Mouse (Mus musculus): ENCODE measurements around the gene Recql.

Recql gene

GRCm38 (mm10) chr6:142387011-142387754 lies at the start of gene Recql, which contains the start of gene Golt1b:
Gene Recql (minus strand): TSS chr6:142387087.
Gene Golt1b (plus strand): TSS chr6:142387221.
- DNase-seq (ENCODE audit: low spot score in 2 of 2): peak; percentile 96 to 99

DNA sequence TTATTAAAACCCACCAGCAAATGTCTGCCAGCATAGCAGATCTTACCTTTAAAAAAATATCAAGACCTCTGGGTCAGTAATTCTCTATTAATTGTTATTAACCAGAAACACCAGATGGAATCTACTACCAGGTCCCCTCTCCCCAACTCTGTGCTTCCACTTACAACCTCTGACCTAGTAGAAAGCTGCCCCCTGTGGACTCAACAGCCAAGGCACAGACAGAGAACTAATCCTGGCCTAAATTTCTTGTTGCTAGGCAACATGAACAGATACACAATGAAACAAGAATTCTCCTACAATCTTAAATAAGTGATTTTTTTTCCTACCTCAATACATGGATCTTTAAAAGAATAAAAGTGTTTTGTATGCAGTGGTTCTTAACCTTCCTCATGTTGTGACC lies 42.2 kb upstream of the Recql start:
- DNase-seq (ENCODE audit: low spot score in 2 of 2): no peak

GRCm38 (mm10) chr6:142424976-142425375 lies 38.1 kb upstream of the Recql start:
- no peak for DNase-seq (ENCODE audit: low spot score in 2 of 2)

DNA sequence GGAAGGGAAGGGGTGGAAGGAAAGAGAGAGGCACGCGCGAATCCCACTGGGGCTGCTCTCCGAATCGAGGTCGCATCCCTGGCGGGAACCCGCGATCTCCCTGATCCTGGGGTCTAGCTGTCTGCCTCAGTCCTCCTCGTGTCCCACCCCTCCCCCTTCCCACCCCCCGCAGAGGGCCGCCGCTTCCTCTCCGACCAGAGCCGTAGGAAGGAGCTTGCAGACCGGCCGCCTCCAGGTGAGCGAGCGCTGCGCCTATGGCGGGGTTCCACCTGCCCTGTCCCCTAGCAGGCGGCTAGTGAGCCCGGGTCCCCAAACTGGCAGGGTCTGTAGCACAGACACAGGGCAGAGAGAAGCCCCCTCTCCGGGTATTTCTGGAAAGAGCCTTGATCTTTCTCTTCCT lies 27.7 kb upstream of the Recql start:
- DNase-seq (ENCODE audit: low spot score in 2 of 2): no peak

DNA sequence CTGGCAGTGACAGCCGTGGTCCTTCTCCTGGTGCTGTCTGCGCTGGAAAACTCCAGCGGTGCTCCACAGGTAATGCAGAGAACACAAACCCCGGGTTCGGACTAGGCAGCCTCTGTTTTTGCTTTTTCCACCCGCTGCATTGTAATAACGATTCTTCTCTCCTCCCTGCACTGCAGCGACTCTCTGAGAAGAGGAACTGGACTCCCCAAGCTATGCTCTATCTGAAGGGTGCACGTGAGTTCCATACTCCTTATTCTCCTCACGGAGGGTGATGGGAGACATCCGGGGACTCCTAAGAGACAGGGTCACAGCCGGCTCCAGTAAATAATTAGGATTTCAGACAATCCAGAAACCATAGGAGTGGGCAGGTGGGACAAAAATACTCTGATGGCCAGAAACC lies 27.0 kb upstream of the Recql start:
- DNase-seq (ENCODE audit: low spot score in 2 of 2): no peak

- no peak for DNase-seq (ENCODE audit: low spot score in 2 of 2)
These were observed 26.1 kb upstream of the Recql start, which contains the start of gene Spx for GRCm38 (mm10) chr6:142412906-142413491. Gene Spx (plus strand): TSS chr6:142413441.

DNA sequence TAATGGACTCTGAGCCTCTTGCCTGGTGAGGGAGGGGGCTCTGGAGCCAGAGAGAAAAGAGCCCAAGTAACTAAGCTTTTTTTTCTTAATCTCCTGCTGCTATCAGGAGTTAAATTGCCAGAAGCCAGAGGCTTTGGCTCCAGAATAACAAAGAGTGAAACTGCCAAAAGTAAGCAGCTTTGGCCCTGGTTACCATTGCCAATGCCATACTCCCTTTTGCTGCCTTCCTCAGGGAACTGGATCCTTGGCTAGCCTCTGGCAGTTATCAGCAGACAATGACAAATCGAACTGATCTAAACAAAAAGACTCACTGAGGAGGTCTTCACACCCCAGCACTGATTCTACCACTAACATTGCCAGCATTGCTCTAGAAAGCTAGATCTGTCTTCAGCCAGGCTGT lies 24.3 kb upstream of the Recql start:
- no peak for DNase-seq (ENCODE audit: low spot score in 2 of 2)

GRCm38 (mm10) chr6:142395756-142396155 lies 8.9 kb upstream of the Recql start:
- no peak for DNase-seq (ENCODE audit: low spot score in 2 of 2)

GRCm38 (mm10) chr6:142394669-142395068 lies 7.8 kb upstream of the Recql start:
- peak; percentile 13 to 15 for DNase-seq (ENCODE audit: low spot score in 2 of 2)

DNA sequence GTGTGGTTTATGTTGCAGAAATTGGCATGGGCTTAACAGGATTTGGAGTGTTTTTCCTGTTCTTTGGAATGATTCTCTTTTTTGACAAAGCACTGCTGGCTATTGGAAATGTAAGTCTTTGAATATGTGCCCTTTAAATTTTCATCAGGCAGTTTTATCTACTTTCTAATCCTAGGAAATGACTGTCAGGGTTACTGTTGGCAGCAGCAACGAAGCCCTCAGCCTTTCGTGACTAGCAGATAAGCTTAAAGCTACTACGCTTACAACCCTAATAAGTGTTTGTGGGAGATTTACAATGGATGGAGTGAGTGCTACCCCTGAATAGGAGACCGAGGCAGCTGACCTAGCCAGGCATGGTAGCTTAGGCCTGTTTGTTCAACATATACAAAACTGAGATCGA lies 5.4 kb upstream of the Recql start:
- DNase-seq (ENCODE audit: low spot score in 2 of 2): no peak

GRCm38 (mm10) chr6:142389101-142389500 lies 2.2 kb upstream of the Recql start:
- no peak for DNase-seq (ENCODE audit: low spot score in 2 of 2)

DNA sequence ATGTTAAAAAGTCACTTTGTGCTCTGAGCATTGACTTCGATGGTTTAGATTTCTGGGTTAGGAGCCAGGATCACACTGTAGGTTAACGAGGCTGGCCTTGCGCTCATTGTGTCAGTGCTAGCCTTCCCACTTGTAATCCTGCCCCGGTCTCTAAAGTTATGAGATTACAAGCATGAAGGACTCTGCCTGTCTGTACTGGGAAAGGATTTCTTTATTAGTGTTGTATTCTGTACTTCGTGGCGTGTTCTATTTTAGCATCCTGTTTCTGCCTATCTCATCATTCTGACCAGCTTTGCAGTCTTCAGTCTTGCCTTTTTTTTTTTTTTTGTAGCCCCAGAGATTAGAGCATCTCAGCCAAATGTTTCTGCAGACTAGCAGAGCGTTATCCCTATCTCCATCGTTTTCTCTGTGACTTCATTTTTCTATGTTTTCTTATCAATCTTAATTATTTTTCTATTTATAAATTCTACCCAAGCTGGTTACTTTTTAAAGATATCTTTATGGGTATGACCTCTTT lies 926 bp upstream of the Recql start:
- DNase-seq (ENCODE audit: low spot score in 2 of 2): no peak

- no peak for DNase-seq (ENCODE audit: low spot score in 2 of 2)
These were observed 439 bp downstream of the Recql start for GRCm38 (mm10) chr6:142386285-142387010.

- DNase-seq (ENCODE audit: low spot score in 2 of 2): no peak
These were observed 2.4 kb downstream of the Recql start for GRCm38 (mm10) chr6:142384521-142384920.

DNA sequence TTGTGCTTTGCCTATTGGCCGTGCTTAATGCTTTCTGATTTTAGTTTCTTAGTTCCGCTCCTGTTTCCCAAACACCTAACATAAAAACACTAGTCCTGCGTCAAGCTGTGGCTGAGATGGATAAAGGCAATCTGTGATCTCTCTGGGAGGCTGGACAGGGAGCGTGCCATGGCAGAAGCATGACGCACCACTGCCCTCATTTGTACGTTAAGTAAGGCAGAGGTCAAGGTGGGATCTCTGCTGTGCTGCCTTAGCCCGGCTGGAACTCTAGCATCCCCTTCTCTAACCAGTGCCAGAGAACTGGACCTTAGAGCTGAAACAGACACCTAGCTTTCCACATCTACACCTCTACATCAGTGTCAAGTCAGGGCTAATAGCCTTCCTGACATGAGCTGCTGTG lies 5.3 kb downstream of the Recql start:
- DNase-seq (ENCODE audit: low spot score in 2 of 2): no peak

DNA sequence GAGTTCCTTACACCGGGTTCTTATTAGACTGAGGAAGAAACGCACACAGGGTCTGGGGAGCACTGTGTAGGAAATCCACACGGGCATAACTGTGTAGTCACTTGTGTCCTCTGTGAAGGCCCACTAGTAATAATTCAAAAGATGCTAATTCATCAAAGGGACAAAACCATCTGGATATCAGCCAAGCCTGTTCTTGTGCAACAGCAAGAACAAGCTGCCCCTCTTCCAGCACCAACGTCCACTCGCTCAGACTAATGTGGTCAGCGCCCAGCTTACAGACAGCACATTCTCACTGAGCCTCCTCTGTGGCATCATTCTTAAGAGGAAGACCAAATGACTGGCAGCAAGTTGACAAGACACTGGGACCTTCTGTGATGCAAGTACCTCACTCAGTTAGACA lies 6.9 kb downstream of the Recql start:
- no peak for DNase-seq (ENCODE audit: low spot score in 2 of 2)

- no peak for DNase-seq (ENCODE audit: low spot score in 2 of 2)
These were observed 8.1 kb downstream of the Recql start for GRCm38 (mm10) chr6:142378576-142379330.

DNA sequence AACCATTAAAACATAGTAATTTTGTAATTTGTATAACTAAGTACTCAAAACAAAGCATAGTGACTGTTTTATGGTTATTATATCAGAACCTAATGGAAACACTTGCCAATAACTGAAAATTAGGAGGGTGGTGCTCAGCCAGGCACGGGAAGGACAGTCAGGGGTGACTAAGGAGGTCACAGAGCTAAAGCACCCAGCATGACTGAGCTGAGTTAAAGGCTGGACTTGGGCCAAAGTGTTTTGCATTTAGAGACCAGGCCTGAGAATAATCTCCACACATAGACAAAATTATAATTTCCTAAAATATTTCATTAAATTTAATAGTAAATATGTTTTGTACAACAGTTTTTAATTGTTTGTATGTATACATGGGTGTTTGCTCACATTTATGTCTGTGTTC lies 9.8 kb downstream of the Recql start:
- no peak for DNase-seq (ENCODE audit: low spot score in 2 of 2)

GRCm38 (mm10) chr6:142369568-142369967 lies 17.3 kb downstream of the Recql start:
- no peak for DNase-seq (ENCODE audit: low spot score in 2 of 2)

GRCm38 (mm10) chr6:142367565-142367964 lies 19.3 kb downstream of the Recql start:
- DNase-seq (ENCODE audit: low spot score in 2 of 2): no peak

DNA sequence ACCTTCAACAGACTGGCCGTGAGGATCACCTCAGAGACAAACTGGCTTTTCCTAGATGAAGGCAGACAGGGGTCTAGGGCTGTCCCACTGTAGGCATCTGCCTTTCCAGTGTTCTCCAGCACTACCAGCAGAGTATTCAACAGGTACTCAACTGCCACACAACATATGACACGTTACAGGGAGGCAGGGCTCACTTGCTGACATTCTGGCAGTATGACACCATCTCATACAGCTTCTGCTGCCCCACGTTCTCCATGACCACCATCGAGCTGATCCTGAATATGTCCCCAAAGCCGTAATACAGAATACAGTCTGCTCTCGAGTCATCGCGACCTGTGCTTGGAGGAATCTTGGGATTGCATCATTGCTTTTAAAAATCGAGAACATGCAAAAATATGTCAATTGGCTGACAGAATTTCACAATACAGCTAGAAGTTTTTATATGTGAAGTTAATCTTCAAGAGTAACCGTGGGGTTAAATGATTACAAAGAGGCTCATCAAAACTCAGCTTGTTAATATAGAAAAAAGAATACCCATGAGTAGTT lies 20.3 kb downstream of the Recql start:
- DNase-seq (ENCODE audit: low spot score in 2 of 2): no peak
